Mouse (Mus musculus): ENCODE data around the gene V1rd19.
"Not testable (repeated sequence)": the region's sequence is repeated elsewhere in the genome, so short reads cannot be mapped to it uniquely, and the experiment has no call there.

Gene V1rd19

DNA sequence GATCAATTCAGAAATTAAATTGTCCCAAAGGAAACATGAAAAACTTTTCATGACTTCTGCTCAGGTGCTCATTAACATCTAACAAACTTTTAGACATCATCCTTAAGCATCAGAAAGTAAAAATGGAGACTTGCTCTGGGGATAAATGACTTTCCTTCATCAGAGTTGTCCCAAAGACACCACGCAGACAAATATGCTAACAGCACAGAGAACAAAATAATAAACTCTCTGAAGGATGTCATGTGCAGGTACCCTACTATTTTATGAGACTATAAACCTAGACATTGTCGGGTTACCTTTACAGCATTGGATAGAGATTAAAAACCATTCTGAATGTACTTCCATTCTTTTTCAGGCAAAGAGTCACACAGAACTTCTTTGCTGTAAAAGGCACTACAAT is at the start of gene V1rd19:
Gene V1rd19 (plus strand): TSS at position 301 of the 400 bp plus-strand sequence.
- DNase-seq (ENCODE audit: extremely low read depth, low read depth, low spot score) = no peak

DNA sequence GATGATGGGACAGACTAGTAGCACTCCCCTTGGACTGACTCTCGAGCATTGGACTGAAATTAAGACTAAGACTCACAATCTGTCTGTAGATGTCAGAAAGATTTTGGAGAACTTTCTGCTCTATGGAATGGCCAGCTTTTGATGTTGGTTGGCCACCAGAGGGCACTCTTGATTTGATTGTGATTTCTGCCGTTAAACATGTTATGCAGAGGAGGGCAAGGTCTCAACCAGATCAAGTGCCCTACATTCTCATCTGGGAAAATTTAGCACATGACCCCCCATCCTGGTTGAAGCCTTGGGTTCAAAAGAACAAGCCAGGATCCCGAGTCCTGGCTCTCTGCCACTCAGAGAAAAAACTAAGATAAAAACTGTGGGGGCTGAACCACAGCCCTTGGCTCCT is 33.4 kb upstream of the V1rd19 start:
- not testable (repeated sequence) for DNase-seq (ENCODE audit: extremely low read depth, low read depth, low spot score)

DNA sequence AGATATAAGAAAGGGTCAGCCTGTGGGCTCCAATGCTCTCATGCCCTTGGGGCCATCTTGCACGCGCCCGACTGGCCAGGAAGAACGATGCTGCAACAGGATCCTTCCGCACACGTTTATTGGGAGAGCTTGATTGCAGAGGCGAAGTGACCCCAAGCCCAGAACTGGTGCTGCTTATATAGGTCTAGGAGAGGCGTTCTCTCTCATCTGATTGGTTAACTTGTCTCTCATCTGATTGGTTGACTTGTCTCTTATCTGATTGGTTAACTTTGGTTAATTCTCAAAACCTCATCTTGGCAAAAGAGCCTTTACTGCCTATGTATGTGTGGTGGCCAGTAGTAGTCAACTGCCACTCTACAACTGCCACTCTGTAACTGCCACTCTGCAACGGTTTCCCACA is 27.2 kb upstream of the V1rd19 start, which contains the start of gene Vmn1r181:
Gene Vmn1r181 (plus strand): TSS at position 301 of the 400 bp plus-strand sequence.
- DNase-seq (ENCODE audit: extremely low read depth, low read depth, low spot score) = not testable (repeated sequence)

DNA sequence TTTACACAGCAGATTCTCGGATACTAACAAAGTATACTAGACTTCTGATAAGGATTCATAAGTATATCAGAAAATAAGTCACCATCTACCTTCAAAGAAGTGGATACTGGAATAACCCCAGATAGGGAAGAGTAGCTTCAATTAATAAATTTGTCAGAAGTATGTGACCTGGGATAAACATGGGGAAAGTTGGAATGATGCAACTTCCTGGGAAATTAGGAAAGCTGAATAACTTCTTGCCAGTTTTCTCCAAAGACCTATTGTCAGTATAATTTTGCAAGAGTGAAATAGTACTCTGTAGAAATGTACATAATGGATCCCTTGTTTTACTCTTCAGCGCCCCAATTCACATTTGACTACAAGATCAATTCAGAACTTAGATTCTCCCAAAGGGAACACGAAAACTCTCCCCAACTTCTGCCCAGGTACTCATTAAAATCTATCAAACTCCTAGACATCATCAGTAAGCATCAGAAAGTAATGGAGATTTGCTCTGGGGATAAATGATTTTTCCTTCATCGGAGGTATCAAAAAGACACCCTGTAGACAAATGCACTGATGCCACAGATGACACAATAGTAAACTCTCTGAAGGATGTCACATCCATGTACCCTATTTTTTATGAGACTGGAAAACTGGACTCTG is 51.3 kb downstream of the V1rd19 start, which contains the start of gene Vmn1r183:
Gene Vmn1r183 (plus strand): TSS at position 595 of the 645 bp plus-strand sequence.
- DNase-seq (ENCODE audit: extremely low read depth, low read depth, low spot score) = no peak
